Mouse (Mus musculus): ENCODE measurements around the gene Ankrd44.

GRCm38 (mm10) chr1:54916456-54916855 is 9.7 kb downstream of the Ankrd44 start:
- TF ChIP-seq ZC3H11A (IDR thresholded peaks at IDR 0.05; ENCODE audit: borderline replicate concordance, low read depth, low read length) (no peak), HCFC1 (IDR thresholded peaks at IDR 0.05; ENCODE audit: borderline replicate concordance, insufficient read depth, low read length) (no peak), ZNF384 (IDR thresholded peaks at IDR 0.05; ENCODE audit: low read depth, low read length) (no peak), MAFK (IDR thresholded peaks at IDR 0.05; ENCODE audit: insufficient read depth, low read depth, low read length) (no peak)

All from ES-E14 (cell line).